Mouse (Mus musculus): ENCODE data around the gene E130208F15Rik.
A peak's percentile ranks its signal among the peaks of the same experiment; 100 is the strongest.

E130208F15Rik gene

GRCm38 (mm10) chr7:30333436-30333835, 11.9 kb downstream of the E130208F15Rik start:
- DNase-seq (ENCODE audit: low spot score in 2 of 2): no peak

DNA sequence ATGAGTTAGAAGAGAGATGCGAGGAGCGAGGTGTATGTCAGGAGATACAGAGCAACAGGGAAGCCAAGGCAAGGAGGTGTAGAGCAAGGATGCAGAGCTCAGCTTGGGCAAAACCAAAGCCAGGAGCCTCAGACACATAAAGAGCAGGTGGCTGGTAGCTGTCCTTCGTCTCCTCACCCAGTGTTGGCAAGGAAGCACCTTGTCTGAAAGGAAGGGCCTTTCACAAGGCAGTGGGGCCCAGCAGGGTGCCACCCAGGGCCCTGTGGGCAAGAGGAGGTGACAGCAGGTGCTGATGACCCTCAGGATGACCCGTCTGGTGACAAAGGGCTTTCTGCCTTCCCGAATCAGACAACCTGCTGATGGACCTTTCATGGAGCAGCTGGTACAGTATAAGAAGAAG, 13.0 kb downstream of the E130208F15Rik start:
- DNase-seq (ENCODE audit: low spot score in 2 of 2): no peak

GRCm38 (mm10) chr7:30335688-30336087, 14.1 kb downstream of the E130208F15Rik start:
- DNase-seq (ENCODE audit: low spot score in 2 of 2): no peak

- peak; percentile 53 to 56 for DNase-seq (ENCODE audit: low spot score in 2 of 2)
Measured at GRCm38 (mm10) chr7:30336384-30336783, 14.8 kb downstream of the E130208F15Rik start.

- DNase-seq (ENCODE audit: low spot score in 2 of 2): no peak
Measured at GRCm38 (mm10) chr7:30339432-30340109, 18.0 kb downstream of the E130208F15Rik start.

DNA sequence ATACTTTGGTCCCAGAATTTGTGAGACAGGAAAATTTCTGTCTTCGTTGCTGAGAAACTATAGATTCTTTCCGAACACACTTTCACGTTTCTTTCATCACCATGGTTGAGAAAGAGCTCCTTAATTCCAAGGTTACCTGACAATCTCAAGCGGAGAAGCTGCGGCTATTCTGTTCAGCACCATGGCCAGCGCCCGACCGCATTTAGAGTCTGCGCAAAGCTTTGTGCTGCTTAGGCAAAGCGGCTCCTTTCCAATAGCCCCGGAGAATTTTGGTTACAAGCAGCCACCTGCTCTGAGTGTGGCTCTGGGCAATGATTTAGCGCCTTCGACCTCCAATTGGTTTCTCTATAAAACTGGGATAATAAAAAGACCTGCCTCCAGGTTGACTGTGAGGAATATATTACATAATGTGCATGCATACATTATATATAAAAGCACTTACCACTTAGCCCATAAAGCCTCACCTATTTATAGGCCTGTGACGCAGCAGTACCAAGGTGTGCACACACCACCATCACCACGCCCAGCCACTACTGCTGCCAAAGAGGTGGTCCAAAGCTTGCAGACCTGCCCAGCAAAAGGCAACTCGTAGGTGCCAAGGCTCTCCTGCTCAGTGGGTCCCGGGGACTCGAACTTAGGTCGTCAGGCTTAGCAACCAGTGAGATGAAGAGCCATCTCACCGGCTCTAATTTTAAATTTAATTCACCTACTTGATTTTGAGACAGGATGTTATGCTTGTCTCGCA, 25.3 kb downstream of the E130208F15Rik start:
- DNase-seq (ENCODE audit: low spot score in 2 of 2): peak in 1 of 2 experiments; percentile 65

DNA sequence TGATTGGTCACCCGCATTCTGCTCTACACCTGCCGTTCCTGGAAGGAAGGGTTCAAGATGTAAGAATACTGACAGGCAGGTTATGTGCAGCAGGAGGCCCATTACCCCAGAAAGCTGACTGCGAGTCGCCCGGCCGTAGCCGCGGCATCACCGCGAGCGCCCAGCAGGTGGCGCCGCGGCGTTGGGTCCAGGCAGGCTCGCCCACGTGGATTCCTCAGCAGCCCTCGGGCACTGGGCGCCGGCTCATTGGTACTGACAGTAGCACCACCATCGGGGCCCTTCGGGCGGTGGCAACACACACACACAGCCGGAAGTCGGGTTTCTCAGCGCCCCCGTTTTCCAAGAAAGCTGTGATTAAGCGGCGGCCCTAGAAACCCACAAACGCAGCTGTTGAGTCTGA, 26.3 kb downstream of the E130208F15Rik start:
- no peak for DNase-seq (ENCODE audit: low spot score in 2 of 2)

DNA sequence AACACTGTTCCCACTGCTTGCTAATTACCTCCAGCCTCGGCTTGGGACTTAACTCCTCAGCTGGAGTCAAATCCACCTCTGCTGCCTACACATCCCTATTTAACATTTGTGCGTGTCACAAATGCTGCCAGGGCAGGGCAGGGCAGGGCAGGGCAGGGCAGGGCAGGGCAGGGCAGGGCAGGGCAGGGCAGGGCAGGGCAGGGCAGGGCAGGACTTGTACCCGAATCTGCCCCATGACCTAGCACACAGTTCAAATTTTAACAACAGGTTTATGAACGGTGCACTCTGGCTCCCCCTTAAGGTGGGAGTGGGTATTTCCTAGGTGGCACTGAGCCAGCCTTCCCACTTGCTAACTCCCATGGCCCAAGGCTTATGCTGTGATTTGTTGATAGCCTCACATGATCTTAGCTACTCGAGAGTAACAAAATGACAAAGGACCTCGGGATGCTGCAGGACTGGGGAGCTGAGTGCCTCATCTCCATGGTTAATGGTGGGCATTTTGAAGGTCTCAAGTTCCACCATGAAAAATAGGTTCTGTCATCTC, 31.8 kb downstream of the E130208F15Rik start:
- DNase-seq (ENCODE audit: low spot score in 2 of 2): peak; percentile 57 to 72

DNA sequence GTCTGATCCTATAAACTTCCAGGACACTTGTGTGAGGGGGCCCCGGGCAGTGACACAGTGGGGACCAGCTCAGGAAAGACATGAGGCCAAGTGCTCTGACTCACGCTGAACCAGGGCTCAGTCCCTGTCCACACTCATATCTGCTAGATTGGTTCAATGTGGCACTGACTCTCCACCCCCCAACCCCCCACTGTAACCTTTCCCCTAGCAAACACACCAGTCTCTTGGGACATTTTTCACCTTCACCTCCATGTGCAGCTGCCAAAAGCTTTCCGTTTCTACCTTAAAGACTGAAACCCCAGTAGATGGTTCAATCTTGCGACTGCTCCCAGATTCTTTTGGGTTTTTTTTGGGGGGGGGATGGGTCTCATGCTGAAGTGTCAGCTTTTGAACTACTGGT, 32.5 kb downstream of the E130208F15Rik start:
- DNase-seq (ENCODE audit: low spot score in 2 of 2): no peak

GRCm38 (mm10) chr7:30358378-30359186, 37.0 kb downstream of the E130208F15Rik start:
- no peak for DNase-seq (ENCODE audit: low spot score in 2 of 2)

DNA sequence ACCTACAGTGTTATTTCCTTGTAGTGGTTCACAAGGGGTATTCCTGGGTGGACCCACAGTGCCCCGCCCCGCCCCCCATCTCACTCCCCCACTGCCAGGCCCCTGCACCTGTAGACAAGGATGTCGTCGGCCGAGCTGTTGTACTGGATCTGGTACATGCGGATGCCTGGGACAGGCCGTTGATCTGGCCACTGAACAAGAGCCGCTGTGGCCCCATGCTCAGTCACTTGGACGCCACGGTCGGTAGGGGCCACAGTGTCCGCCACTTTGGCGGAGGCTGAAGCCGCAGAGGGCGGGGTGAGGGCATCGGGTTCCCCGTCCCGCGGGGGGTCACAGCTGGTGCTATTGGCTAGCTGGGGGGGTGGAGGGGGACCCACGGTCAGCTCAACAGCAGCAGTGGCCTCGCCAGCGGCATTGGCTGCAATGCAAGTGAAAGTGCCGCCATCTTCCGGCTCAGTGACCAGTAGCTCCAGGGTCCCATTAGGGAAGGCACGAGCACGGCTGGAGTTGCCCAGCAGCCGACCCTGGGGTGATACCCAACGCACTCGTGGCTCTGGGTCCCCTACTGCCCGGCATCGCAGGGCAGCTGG, 37.8 kb downstream of the E130208F15Rik start:
- no peak for DNase-seq (ENCODE audit: low spot score in 2 of 2)

GRCm38 (mm10) chr7:30360028-30360427, 38.5 kb downstream of the E130208F15Rik start:
- DNase-seq (ENCODE audit: low spot score in 2 of 2): no peak

GRCm38 (mm10) chr7:30362652-30363343, 41.3 kb downstream of the E130208F15Rik start, which contains the start of gene Lrfn3:
Gene Lrfn3 (minus strand): TSS chr7:30362772.
- DNase-seq (ENCODE audit: low spot score in 2 of 2): no peak

DNA sequence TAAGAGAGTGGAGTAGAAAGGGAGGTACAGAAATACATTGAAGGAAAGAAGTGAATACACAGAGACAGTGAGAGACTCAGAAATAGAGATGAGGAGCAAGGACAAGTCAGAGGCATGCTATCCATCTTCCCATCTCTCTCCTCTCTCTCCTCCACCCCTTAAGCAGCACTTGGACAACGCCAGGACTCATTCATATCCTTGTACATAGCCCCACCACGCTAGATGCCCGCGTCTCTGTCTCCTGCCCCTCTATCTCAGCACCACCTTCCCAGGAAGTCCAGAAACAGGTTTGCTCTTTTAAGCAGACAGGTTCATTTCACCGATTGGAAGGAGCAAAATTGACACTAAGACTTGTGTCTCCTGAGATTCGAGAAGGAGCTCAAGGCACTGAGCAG, 41.8 kb downstream of the E130208F15Rik start:
- no peak for DNase-seq (ENCODE audit: low spot score in 2 of 2)

- no peak for DNase-seq (ENCODE audit: low spot score in 2 of 2)
Measured at GRCm38 (mm10) chr7:30367466-30367865, 45.9 kb downstream of the E130208F15Rik start.
